Mouse (Mus musculus): Measurements from ENCODE around the gene Bard1. TPM values are rescaled to one million over a fixed set of nuclear protein-coding genes. Genes with fewer than 3 reads are reported as not detected.
A peak's percentile ranks its signal among the peaks of the same experiment; 100 is the strongest.

Gene Bard1
- polyA plus RNA-seq, 1 experiment from 2014 or later, result 1.6 TPM

- WGBS, result 19% methylated on average over 3 of the region's 3 CpGs
- 0 out of 2 replicates have a peak, but pooled peaks cover 2% of the 10 kb centered on the region for H3K9me3 ChIP-seq
- H3K4me1 ChIP-seq, result peaks cover 35% of the 10 kb centered on the region
- H3K4me2 ChIP-seq, result peak overlapping the region; percentile 65
- H3K4me3 ChIP-seq, result 0 out of 2 replicates have a peak overlapping the region, but pooled peaks have one; percentile 10
- peak overlapping the region; percentile 75 for H3K27ac ChIP-seq (replicated peaks)
- H3K9ac ChIP-seq, result peak overlapping the region; percentile 53
- peaks cover 3% of the 10 kb centered on the region; the same call in 1 of the 2 replicates for H3K36me3 ChIP-seq
- no peaks in the 10 kb centered on the region for H3K27me3 ChIP-seq (replicated peaks)
- ATAC-seq (ENCODE audit: extremely low read depth, insufficient number of reproducible peaks, low FRiP score, low TSS enrichment), result no peak
These were observed 2.9 kb downstream of the Bard1 start for GRCm38 (mm10) chr1:71099945-71100515.

- ATAC-seq (ENCODE audit: extremely low read depth, insufficient number of reproducible peaks, low FRiP score, low TSS enrichment), result no peak
- Histone ChIP-seq H3K9me3 (0 out of 2 replicates have a peak, but pooled peaks cover 2% of the 10 kb centered on the region), H3K27me3 (replicated peaks) (no peaks in the 10 kb centered on the region), H3K4me1 (peaks cover 27% of the 10 kb centered on the region), H3K36me3 (peaks cover 4% of the 10 kb centered on the region; the same call in 1 of the 2 replicates), H3K4me2 (no peak overlapping the region), H3K4me3 (no peak overlapping the region), H3K9ac (no peak overlapping the region), H3K27ac (replicated peaks) (no peak overlapping the region)
- 95% methylated on average over 1 of the region's 1 CpGs for WGBS
These were observed 6.9 kb downstream of the Bard1 start for GRCm38 (mm10) chr1:71096031-71096430.

- peaks cover 4% of the 10 kb centered on the region; the same call in 1 of the 2 replicates for H3K36me3 ChIP-seq
- no peak overlapping the region for H3K9ac ChIP-seq
- H3K4me3 ChIP-seq, result no peak overlapping the region
- no peak for ATAC-seq (ENCODE audit: extremely low read depth, insufficient number of reproducible peaks, low FRiP score, low TSS enrichment)
- no peak overlapping the region for H3K4me2 ChIP-seq
- H3K27ac ChIP-seq (replicated peaks), result no peak overlapping the region
- no peaks in the 10 kb centered on the region for H3K27me3 ChIP-seq (replicated peaks)
- 0 out of 2 replicates have a peak, but pooled peaks cover 2% of the 10 kb centered on the region for H3K9me3 ChIP-seq
- WGBS, result 85% methylated on average over 2 of the region's 2 CpGs
- H3K4me1 ChIP-seq, result peaks cover 20% of the 10 kb centered on the region
These were observed 7.6 kb downstream of the Bard1 start for GRCm38 (mm10) chr1:71095211-71095805.

GRCm38 (mm10) chr1:71075651-71076050 lies 27.3 kb downstream of the Bard1 start:
- no peak for ATAC-seq (ENCODE audit: extremely low read depth, insufficient number of reproducible peaks, low FRiP score, low TSS enrichment)
- no peak overlapping the region for H3K4me2 ChIP-seq
- WGBS, result 72% methylated on average over 3 of the region's 3 CpGs
- H3K27ac ChIP-seq (replicated peaks), result no peak overlapping the region
- no peaks in the 10 kb centered on the region for H3K9me3 ChIP-seq
- no peak overlapping the region for H3K4me3 ChIP-seq
- peaks cover 8% of the 10 kb centered on the region; the same call in 1 of the 2 replicates for H3K4me1 ChIP-seq
- H3K9ac ChIP-seq, result no peak overlapping the region
- H3K27me3 ChIP-seq (replicated peaks), result no peaks in the 10 kb centered on the region
- peaks cover 12% of the 10 kb centered on the region for H3K36me3 ChIP-seq

- ATAC-seq (ENCODE audit: extremely low read depth, insufficient number of reproducible peaks, low FRiP score, low TSS enrichment), result no peak
- Histone ChIP-seq H3K4me2 (no peak overlapping the region), H3K4me1 (peaks cover 19% of the 10 kb centered on the region), H3K27me3 (replicated peaks) (no peaks in the 10 kb centered on the region), H3K9ac (no peak overlapping the region), H3K4me3 (no peak overlapping the region), H3K36me3 (peaks cover 16% of the 10 kb centered on the region), H3K27ac (replicated peaks) (no peak overlapping the region), H3K9me3 (no peaks in the 10 kb centered on the region)
These were observed 32.2 kb downstream of the Bard1 start for GRCm38 (mm10) chr1:71070771-71071170.

GRCm38 (mm10) chr1:71068728-71069304 lies 34.1 kb downstream of the Bard1 start:
- WGBS, result 44% methylated on average over 3 of the region's 3 CpGs
- Histone ChIP-seq H3K27me3 (replicated peaks) (no peaks in the 10 kb centered on the region), H3K4me3 (no peak overlapping the region), H3K27ac (replicated peaks) (0 out of 2 replicates have a peak overlapping the region, but pooled peaks have one; percentile 4), H3K9me3 (no peaks in the 10 kb centered on the region), H3K4me1 (peaks cover 19% of the 10 kb centered on the region), H3K4me2 (no peak overlapping the region), H3K36me3 (peaks cover 29% of the 10 kb centered on the region), H3K9ac (no peak overlapping the region)
- no peak for ATAC-seq (ENCODE audit: extremely low read depth, insufficient number of reproducible peaks, low FRiP score, low TSS enrichment)

- H3K4me1 ChIP-seq, result peaks cover 10% of the 10 kb centered on the region
- H3K4me2 ChIP-seq, result no peak overlapping the region
- no peaks in the 10 kb centered on the region for H3K27me3 ChIP-seq (replicated peaks)
- no peak overlapping the region for H3K4me3 ChIP-seq
- 96% methylated on average over 16 of the region's 16 CpGs for WGBS
- ATAC-seq (ENCODE audit: extremely low read depth, insufficient number of reproducible peaks, low FRiP score, low TSS enrichment), result no peak
- no peak overlapping the region for H3K9ac ChIP-seq
- H3K9me3 ChIP-seq, result no peaks in the 10 kb centered on the region
- peaks cover 25% of the 10 kb centered on the region for H3K36me3 ChIP-seq
- no peak overlapping the region for H3K27ac ChIP-seq (replicated peaks)
These were observed 39.0 kb downstream of the Bard1 start for GRCm38 (mm10) chr1:71063885-71064492.

GRCm38 (mm10) chr1:71056143-71056542 lies 46.8 kb downstream of the Bard1 start:
- peaks cover 12% of the 10 kb centered on the region for H3K36me3 ChIP-seq
- H3K9me3 ChIP-seq, result no peaks in the 10 kb centered on the region
- 0 out of 2 replicates have a peak overlapping the region, but pooled peaks have one; percentile 13 for H3K4me2 ChIP-seq
- H3K27me3 ChIP-seq (replicated peaks), result no peaks in the 10 kb centered on the region
- peak overlapping the region; percentile 79 for H3K27ac ChIP-seq (replicated peaks)
- no peak overlapping the region for H3K4me3 ChIP-seq
- WGBS, result 27% methylated on average over 4 of the region's 4 CpGs
- peak; percentile 58; the same call in 1 of the 2 replicates for ATAC-seq (ENCODE audit: extremely low read depth, insufficient number of reproducible peaks, low FRiP score, low TSS enrichment)
- peaks cover 24% of the 10 kb centered on the region for H3K4me1 ChIP-seq
- no peak overlapping the region for H3K9ac ChIP-seq

- no peak for ATAC-seq (ENCODE audit: extremely low read depth, insufficient number of reproducible peaks, low FRiP score, low TSS enrichment)
- Histone ChIP-seq H3K9me3 (no peaks in the 10 kb centered on the region), H3K27me3 (replicated peaks) (no peaks in the 10 kb centered on the region), H3K4me3 (no peak overlapping the region), H3K36me3 (peaks cover 12% of the 10 kb centered on the region), H3K4me1 (peaks cover 26% of the 10 kb centered on the region), H3K4me2 (no peak overlapping the region), H3K9ac (no peak overlapping the region), H3K27ac (replicated peaks) (peak overlapping the region; percentile 56; the same call in 1 of the 2 replicates)
- 82% methylated on average over 1 of the region's 1 CpGs for WGBS
These were observed 47.5 kb downstream of the Bard1 start for GRCm38 (mm10) chr1:71055454-71055853.

GRCm38 (mm10) chr1:71052756-71053155 lies 50.2 kb downstream of the Bard1 start:
- WGBS, result 57% methylated on average over 2 of the region's 2 CpGs

GRCm38 (mm10) chr1:71052252-71052651 lies 50.7 kb downstream of the Bard1 start:
- no peak overlapping the region for H3K4me2 ChIP-seq
- H3K36me3 ChIP-seq, result peaks cover 10% of the 10 kb centered on the region
- peaks cover 36% of the 10 kb centered on the region for H3K4me1 ChIP-seq
- ATAC-seq (ENCODE audit: extremely low read depth, insufficient number of reproducible peaks, low FRiP score, low TSS enrichment), result no peak
- no peak overlapping the region for H3K9ac ChIP-seq
- H3K27me3 ChIP-seq (replicated peaks), result no peaks in the 10 kb centered on the region
- no peak overlapping the region for H3K4me3 ChIP-seq
- H3K27ac ChIP-seq (replicated peaks), result peak overlapping the region; percentile 59
- H3K9me3 ChIP-seq, result no peaks in the 10 kb centered on the region
- WGBS, result 42% methylated on average over 3 of the region's 3 CpGs

More at GRCm38 (mm10) chr1:71052756-71053155, 50.2 kb downstream of the Bard1 start:
- Histone ChIP-seq H3K4me3 (no peak overlapping the region), H3K27ac (replicated peaks) (peak overlapping the region; percentile 59), H3K4me1 (peaks cover 36% of the 10 kb centered on the region), H3K27me3 (replicated peaks) (no peaks in the 10 kb centered on the region), H3K9ac (no peak overlapping the region), H3K4me2 (no peak overlapping the region), H3K36me3 (peaks cover 7% of the 10 kb centered on the region), H3K9me3 (no peaks in the 10 kb centered on the region)
- no peak for ATAC-seq (ENCODE audit: extremely low read depth, insufficient number of reproducible peaks, low FRiP score, low TSS enrichment)
